Mouse (Mus musculus) heart, postnatal 0 days (tissue): ENCODE data around the gene Actn3.

Experiments
- CTCF ChIP-seq: IDR thresholded peaks from 2 replicates; pipeline ENCODE4 v1.5.1; 2016; ENCODE audit warnings: antibody characterized with exemption, control low read depth, low read depth
- EP300 ChIP-seq: IDR thresholded peaks from 2 replicates; pipeline ENCODE4 v1.6.1; 2016; ENCODE audit warnings: antibody characterized with exemption, low read depth

- TF ChIP-seq CTCF = no peak
- TF ChIP-seq EP300 = no peak
Measured at GRCm38 (mm10) chr19:4899888-4900287, 22.2 kb upstream of the Actn3 start.
